Mouse (Mus musculus) neural tube, embryonic 11.5 days (tissue): ENCODE measurements around the gene Ces4a. TPM values are rescaled to one million over a fixed set of nuclear protein-coding genes. Genes with fewer than 3 reads are reported as not detected.

Source experiments
- ATAC-seq: fragments of 200-750 bp; cut with Nextera tagmentation; 2 replicates; pipeline ENCODE4 v1.8.0; 2017; ENCODE audit warnings: moderate number of reproducible peaks, mild to moderate bottlenecking, moderate TSS enrichment, moderate library complexity; ENCODE audit not compliant: insufficient read depth, low FRiP score, low TSS enrichment
- DNase-seq: peaks from one replicate; pipeline ENCODE4 v3.0.0-alpha.2; 2015; ENCODE audit warnings: low spot score
- H3K27ac ChIP-seq: fragments of 300-500 bp; sonication (generic); 2 replicates; pipeline ENCODE4 v1.5.1; 2014; ENCODE audit warnings: low read depth, mild to moderate bottlenecking, low read length
- H3K27me3 ChIP-seq: fragments of 300-500 bp; sonication (generic); 2 replicates; pipeline ENCODE4 v1.6.1; 2014; ENCODE audit warnings: mild to moderate bottlenecking, low read length, mixed read lengths; ENCODE audit not compliant: control insufficient read depth, insufficient read depth
- H3K36me3 ChIP-seq: fragments of 300-500 bp; sonication (generic); 2 replicates; pipeline ENCODE4 v1.6.1; 2014; ENCODE audit warnings: mild to moderate bottlenecking, low read length, moderate library complexity, mixed read lengths; ENCODE audit not compliant: control insufficient read depth, insufficient read depth
- H3K4me1 ChIP-seq: fragments of 300-500 bp; sonication (generic); 2 replicates; pipeline ENCODE4 v1.6.1; 2014; ENCODE audit warnings: low read length, mixed read lengths; ENCODE audit not compliant: control insufficient read depth, insufficient read depth
- H3K4me2 ChIP-seq: fragments of 300-500 bp; sonication (generic); 2 replicates; pipeline ENCODE4 v1.6.1; 2014; ENCODE audit warnings: low read depth, mild to moderate bottlenecking, moderate library complexity
- H3K4me3 ChIP-seq: fragments of 300-500 bp; sonication (generic); 2 replicates; pipeline ENCODE4 v1.5.1; 2014; ENCODE audit warnings: low read depth, low read length
- H3K9ac ChIP-seq: fragments of 300-500 bp; sonication (generic); 2 replicates; pipeline ENCODE4 v1.6.1; 2014; ENCODE audit warnings: mild to moderate bottlenecking, low read length
- H3K9me3 ChIP-seq: fragments of 300-500 bp; sonication (generic); 2 replicates; pipeline ENCODE4 v1.6.1; 2016; ENCODE audit warnings: low read length; ENCODE audit not compliant: control insufficient read depth
- WGBS: fragments of 180-500 bp; shearing (Covaris S2); extraction: QIAGEN DNeasy Blood & Tissue Kit; methylation state at CpG from one replicate; pipeline ENCODE4 v1.1.7; 2014; 5-methylcytosine and 5-hydroxymethylcytosine counted together
- polyA plus RNA-seq: library from polyadenylated mRNA; unstranded; fragments of >200 nt; fragmentation: Nextera tagmentation; extraction: Ambion mirVana; gene quantifications from 2 replicates; pipeline ENCODE4 v1.2.1, GENCODE M21; 2014

Gene Ces4a
- polyA plus RNA-seq, 1 experiment from 2014 or later, result not detected

DNA sequence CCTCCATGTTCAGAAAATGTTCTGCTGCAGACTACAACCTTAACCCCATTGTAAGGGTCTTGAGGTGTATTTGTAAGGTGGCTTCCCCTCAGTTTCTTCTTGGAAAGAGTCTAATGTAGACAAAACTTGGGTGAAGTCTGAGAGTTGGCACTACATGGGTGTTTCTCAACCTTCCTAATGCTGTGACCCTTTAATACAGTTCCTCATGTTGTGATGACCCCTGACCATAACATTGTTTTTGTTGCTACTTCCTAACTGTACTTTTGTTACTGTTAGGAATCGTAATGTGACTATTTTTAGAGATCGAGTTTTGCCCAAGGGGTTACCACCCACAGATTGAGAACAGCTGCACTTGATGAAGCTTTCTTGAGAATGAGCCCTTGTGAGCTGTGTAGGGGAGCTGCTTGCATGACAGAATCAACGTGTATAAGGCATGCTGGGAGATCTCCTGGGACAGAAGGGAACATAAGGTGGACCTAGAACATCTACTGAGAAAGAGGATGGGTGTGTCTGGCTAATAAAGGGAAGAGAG is 29.6 kb downstream of the Ces4a start:
- WGBS, result 63% methylated on average over 3 of the region's 3 CpGs
- H3K36me3 ChIP-seq, result no peaks in the 10 kb centered on the region
- no peak overlapping the region for H3K4me2 ChIP-seq
- H3K9ac ChIP-seq, result no peak overlapping the region
- ATAC-seq (no peak), DNase-seq (no peak)
- no peak overlapping the region for H3K4me3 ChIP-seq
- H3K27me3 ChIP-seq, result no peaks in the 10 kb centered on the region
- no peaks in the 10 kb centered on the region for H3K9me3 ChIP-seq
- no peaks in the 10 kb centered on the region for H3K4me1 ChIP-seq
- H3K27ac ChIP-seq, result no peak overlapping the region

DNA sequence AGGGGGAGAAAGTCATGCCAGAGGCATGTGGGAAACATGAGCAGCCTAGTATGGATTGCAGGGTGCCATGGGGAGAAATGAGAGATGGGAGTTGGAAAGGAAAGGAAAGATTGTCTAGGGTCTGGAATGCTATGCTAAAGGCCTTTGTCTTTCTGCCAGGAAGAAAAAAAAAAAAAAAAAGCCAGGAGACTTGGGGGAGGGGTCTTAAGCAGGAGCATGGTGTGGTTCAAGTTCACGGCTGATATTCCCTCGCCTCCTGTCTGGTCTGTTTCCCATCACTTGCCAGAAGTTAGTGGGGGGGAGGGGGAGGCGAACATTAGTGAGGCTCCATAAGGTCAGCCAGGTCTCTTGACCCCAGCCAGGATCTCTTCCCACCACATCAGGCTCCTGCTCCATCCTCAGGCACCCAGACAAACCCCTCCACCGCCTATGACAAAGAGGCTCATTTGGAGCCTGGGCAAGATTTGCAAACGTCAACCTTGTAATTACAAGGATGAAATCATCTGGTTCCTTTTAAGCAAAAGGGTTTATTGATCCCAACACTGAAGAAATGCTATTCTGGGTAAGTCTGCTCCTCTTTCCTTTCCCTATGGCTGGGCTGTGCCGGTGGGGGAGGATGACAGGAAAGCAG is 32.8 kb downstream of the Ces4a start:
- no peak overlapping the region for H3K4me3 ChIP-seq
- no peaks in the 10 kb centered on the region for H3K4me1 ChIP-seq
- no peak overlapping the region for H3K27ac ChIP-seq
- no peak overlapping the region for H3K4me2 ChIP-seq
- ATAC-seq, result no peak
- no peaks in the 10 kb centered on the region for H3K27me3 ChIP-seq
- no peak overlapping the region for H3K9ac ChIP-seq
- DNase-seq, result peak; percentile 31
- no peaks in the 10 kb centered on the region for H3K9me3 ChIP-seq
- 22% methylated on average over 6 of the region's 6 CpGs for WGBS
- H3K36me3 ChIP-seq, result no peaks in the 10 kb centered on the region

DNA sequence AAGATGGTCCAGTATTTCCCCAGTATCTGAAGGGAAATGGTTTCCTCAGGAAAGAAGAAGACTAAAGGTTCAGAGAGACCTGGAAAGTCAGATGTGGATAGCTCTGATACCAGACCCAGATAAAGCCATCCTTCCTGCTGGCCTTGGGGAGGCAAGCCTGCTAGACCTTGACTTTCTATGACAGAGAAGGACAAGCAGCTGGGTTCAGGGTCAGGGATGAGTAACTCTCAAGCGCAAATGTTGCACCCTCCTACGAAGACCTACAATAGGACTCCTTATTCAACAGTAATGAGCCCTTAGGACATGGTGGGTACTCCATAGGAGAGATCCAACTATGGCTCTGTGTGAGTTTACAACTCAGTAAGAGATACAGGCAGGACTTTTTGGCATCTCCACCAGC is 33.6 kb downstream of the Ces4a start:
- 91% methylated on average over 2 of the region's 2 CpGs for WGBS
- no peaks in the 10 kb centered on the region for H3K4me1 ChIP-seq
- no peak overlapping the region for H3K4me3 ChIP-seq
- ATAC-seq (no peak), DNase-seq (no peak)
- no peak overlapping the region for H3K27ac ChIP-seq
- H3K9ac ChIP-seq, result no peak overlapping the region
- no peaks in the 10 kb centered on the region for H3K27me3 ChIP-seq
- no peak overlapping the region for H3K4me2 ChIP-seq
- H3K9me3 ChIP-seq, result no peaks in the 10 kb centered on the region
- no peaks in the 10 kb centered on the region for H3K36me3 ChIP-seq

DNA sequence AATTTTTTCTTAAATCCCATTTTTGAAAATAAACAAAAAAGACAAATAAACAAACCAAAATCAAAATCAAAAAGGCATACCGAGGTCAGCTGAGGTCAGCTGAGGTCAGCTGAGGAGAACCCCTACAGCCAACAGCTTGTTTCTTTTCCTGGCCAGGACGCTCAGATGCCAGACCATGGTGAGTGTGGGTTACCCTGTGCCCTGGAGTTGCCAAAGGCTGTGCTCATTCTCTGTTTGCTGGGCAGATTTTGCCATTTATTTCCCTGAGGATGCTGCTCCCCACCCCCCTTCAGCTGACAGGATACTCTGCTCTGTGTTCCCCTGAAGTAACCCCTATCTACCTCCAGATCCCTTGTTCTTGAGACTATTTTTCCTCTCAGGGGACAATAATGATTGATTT is 35.5 kb downstream of the Ces4a start:
- ATAC-seq (no peak), DNase-seq (no peak)
- 60% methylated on average over 2 of the region's 2 CpGs for WGBS
- Histone ChIP-seq H3K9ac (no peak overlapping the region), H3K36me3 (no peaks in the 10 kb centered on the region), H3K27me3 (no peaks in the 10 kb centered on the region), H3K4me3 (no peak overlapping the region), H3K9me3 (no peaks in the 10 kb centered on the region), H3K4me2 (no peak overlapping the region), H3K27ac (no peak overlapping the region), H3K4me1 (no peaks in the 10 kb centered on the region)

DNA sequence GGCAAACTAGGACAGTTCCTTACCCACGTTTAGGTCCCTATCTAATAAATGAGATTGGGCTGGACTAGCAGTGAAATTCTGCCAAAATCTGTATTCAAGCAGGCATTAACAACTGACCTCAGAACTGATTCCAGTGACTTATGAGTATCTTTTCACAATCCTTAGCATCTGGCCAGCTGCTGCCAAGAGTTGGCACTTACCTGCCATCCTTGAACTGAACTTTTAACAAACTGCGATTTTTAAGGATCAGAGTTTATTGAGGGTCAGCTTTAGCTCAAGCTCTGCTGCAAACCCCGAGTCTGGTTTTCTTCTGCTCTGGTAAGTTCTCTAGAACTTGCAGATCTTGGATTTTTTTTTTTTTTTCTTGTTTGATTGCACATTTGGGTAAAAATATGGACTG is 38.0 kb downstream of the Ces4a start:
- ATAC-seq, result no peak
- Histone ChIP-seq H3K4me3 (no peak overlapping the region), H3K9me3 (no peaks in the 10 kb centered on the region), H3K4me1 (no peaks in the 10 kb centered on the region), H3K9ac (no peak overlapping the region), H3K4me2 (no peak overlapping the region), H3K27me3 (no peaks in the 10 kb centered on the region), H3K36me3 (no peaks in the 10 kb centered on the region), H3K27ac (no peak overlapping the region)
- DNase-seq, result no peak
- 55% methylated on average over 3 of the region's 3 CpGs for WGBS

DNA sequence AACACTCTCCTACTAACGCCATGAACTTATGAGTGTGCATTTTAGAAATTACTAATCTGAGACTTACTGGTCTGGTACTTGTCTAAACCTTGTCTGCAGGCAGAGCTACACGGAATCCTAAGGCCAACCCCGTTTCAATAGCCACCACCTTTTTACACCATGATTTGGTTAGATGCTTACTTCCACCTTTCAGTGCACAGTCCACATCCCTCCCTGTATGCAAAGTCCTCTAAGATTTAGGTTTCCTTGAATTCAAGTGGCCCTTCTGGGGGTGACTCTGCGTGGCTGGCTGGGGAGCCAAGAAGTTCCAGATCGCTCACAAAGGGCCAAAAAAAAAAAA is 38.4 kb downstream of the Ces4a start:
- WGBS, result 5% methylated on average over 5 of the region's 5 CpGs
- Histone ChIP-seq H3K27me3 (no peaks in the 10 kb centered on the region), H3K9ac (peak overlapping the region; percentile 95), H3K36me3 (no peaks in the 10 kb centered on the region), H3K9me3 (no peaks in the 10 kb centered on the region), H3K4me2 (peak overlapping the region; percentile 56), H3K27ac (peak overlapping the region; percentile 58; the same call in 1 of the 2 replicates), H3K4me3 (peak overlapping the region; percentile 65), H3K4me1 (no peaks in the 10 kb centered on the region)
- ATAC-seq (peak; percentile 31), DNase-seq (no peak)

DNA sequence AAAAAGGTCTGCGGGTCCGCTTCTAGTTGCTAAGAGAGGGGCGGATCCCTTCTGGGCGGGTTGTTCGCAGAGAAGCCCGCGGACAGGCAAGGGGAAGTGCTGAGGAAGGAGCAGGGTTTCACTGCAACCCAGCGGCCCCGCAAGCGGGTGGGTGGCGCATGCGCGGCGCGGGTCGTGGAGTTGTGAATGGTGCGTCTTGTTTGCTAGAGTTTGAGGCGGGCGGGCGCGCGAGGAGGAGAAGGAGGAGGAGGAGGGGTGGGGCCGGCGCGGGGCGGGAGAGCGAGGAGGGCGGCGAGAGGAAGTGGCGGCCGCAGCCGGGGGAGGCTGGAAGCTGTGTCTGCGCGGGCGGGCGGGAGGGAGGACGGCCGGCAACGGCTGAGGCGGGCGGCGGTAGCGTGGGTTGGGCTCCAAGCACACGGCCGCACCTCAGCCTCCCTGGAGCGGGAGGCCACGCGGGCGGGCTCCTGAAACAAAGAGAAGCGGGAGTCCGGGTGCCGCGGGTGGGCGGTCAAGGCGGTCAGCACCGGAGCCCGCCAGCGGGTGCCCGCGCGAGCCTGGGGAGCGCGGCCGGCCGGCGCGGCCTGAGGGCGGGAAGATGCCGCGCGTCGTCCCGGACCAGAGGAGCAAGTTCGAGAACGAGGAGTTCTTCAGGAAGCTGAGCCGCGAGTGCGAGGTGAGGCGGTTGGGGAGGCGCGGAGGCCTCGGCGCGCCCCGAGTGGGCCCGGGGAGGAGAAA is 38.9 kb downstream of the Ces4a start, which contains the start of gene Cbfb:
Gene Cbfb (plus strand): TSS at position 294 of the 735 bp plus-strand sequence.
- Histone ChIP-seq H3K4me2 (peak within 1 kb of the TSS; percentile 56), H3K27me3 (no peaks in the 10 kb centered on the region), H3K4me3 (peak within 1 kb of the TSS; percentile 65), H3K9me3 (no peaks in the 10 kb centered on the region), H3K36me3 (no peaks in the 10 kb centered on the region), H3K4me1 (no peaks in the 10 kb centered on the region), H3K27ac (peak within 1 kb of the TSS; percentile 97), H3K9ac (peak within 1 kb of the TSS; percentile 95)
- WGBS, result under 1% methylated on average over 61 of the region's 86 CpGs
- ATAC-seq, result peak; percentile 92
- peak; percentile 99 for DNase-seq

DNA sequence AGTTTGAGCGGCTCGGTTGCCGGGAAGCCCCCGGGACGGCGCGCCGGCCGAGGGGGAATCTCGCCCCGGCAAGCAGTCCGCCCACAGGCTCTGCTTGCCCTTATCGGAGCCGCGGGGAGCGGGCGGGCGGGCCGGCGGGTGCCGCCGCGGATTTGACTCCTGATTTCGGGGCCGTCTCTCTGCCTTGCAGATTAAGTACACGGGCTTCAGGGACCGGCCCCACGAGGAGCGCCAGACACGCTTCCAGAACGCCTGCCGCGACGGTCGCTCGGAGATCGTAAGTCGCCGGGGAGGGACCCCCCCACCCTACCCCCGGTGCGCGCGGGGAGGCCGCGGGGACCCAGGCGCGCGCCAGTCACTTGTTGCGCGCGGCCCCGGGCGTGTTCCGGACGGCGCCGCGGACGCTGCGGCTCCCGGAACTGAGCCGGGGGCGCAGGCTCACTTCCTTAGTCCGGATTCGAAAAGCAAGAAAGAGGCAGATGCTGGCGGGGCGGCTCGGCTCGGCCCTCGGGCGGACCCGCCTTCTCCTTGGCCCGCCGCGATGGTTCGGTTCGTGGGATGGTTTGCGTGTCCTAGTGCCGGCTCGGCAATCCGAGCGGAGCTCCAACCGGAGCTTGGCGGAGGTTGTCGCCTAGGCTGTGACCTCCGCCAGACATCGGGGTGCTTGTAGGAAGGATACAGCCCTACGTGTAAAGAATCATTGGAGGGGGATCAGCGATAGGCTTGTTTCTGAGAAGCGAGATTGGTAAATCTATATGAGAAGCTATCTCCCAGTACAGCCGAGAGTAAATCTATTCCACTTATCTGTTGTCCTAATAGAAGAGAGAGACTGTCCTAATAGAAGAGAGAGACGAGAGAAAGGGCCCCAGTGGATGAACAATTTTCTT is 39.8 kb downstream of the Ces4a start:
- H3K4me3 ChIP-seq, result peak overlapping the region; percentile 65
- WGBS, result under 1% methylated on average over 76 of the region's 92 CpGs

More for the DNA sequence above, 39.8 kb downstream of the Ces4a start:
- DNase-seq (peak; percentile 76), ATAC-seq (peak; percentile 39)
- Histone ChIP-seq H3K27me3 (no peaks in the 10 kb centered on the region), H3K36me3 (no peaks in the 10 kb centered on the region), H3K9ac (peak overlapping the region; percentile 95), H3K4me2 (peak overlapping the region; percentile 56), H3K4me1 (no peaks in the 10 kb centered on the region), H3K27ac (peak overlapping the region; percentile 97), H3K9me3 (no peaks in the 10 kb centered on the region)
